Mouse (Mus musculus): ENCODE data around the gene Nlrp1b. TPM values are rescaled to one million over a fixed set of nuclear protein-coding genes. Genes with fewer than 3 reads are reported as not detected.

Nlrp1b gene
- polyA plus RNA-seq, 1 experiment from 2014 or later, result 0.04 TPM

DNA sequence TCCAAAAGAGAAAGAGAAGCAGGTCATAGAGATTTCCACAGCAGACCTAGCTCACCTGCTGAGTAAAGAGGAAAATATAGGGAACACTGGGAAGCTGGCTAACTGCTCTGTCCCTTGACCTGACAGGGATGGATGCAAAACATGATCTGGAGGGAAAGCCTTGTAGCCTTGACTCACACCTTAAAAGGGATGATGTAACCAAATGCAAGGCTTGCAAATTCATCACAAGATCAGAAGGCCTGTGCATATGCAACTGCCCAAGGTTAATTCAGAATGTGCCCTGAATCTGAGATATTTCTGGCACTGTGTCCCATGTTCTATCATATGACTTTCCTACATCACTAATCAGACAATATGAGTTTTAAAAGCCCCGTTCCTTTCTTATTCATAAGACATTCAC is 75.3 kb downstream of the Nlrp1b start:
- Histone ChIP-seq H3K27ac (ENCODE audit: low read length) (no peak overlapping the region), H3K4me3 (ENCODE audit: low read depth, low read length) (no peak overlapping the region), H3K27me3 (ENCODE audit: control insufficient read depth, insufficient read depth, low read depth, low read length) (no peaks in the 10 kb centered on the region)

DNA sequence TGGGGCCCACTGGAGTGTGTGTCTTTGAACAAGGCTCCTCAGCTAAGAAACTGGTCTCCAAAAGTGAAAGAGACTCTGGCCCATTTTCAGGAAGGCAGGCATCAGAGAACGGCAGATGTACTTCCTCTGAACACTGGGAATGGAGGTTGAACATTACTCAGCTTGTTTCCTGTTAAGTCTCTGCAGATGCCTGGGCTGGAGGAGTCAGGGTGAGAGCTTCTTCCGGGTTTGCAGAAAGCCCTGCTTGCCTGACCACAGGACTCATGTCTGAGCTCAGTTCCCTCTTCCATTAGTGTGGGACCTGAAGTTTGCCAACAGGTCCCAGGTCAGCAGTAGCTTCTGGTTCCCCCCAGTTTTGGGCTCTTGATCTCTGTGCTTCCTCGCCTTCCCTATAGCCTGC is 85.9 kb downstream of the Nlrp1b start, which contains the start of gene Nlrp1a:
Nlrp1a (minus strand) TSS at position 44 of the 400 bp plus-strand sequence.
- Histone ChIP-seq H3K36me3 (ENCODE audit: control insufficient read depth, insufficient read depth) (no peaks in the 10 kb centered on the region), H3K9me3 (replicated peaks; ENCODE audit: control insufficient read depth, low read length) (no peaks in the 10 kb centered on the region), H3K27ac (ENCODE audit: low read length) (no peak within 1 kb of the TSS), H3K4me1 (ENCODE audit: control insufficient read depth, low read depth, low read length) (no peaks in the 10 kb centered on the region), H3K27me3 (ENCODE audit: control insufficient read depth, insufficient read depth, low read depth, low read length) (no peaks in the 10 kb centered on the region), H3K4me2 (ENCODE audit: low read depth, low read length) (no peak within 1 kb of the TSS), H3K9ac (ENCODE audit: low read depth, low read length) (no peak within 1 kb of the TSS), H3K4me3 (ENCODE audit: low read depth, low read length) (0 out of 2 replicates have a peak within 1 kb of the TSS, but pooled peaks have one; percentile 5)
- peak; percentile 9; the same call in 1 of the 2 replicates for ATAC-seq (ENCODE audit: low read depth)
- 20% methylated on average over 3 of the region's 3 CpGs for WGBS (ENCODE audit: insufficient replicate concordance)

More for the DNA sequence above, 75.3 kb downstream of the Nlrp1b start:
- Histone ChIP-seq H3K4me2 (ENCODE audit: low read depth, low read length) (no peak overlapping the region), H3K36me3 (ENCODE audit: control insufficient read depth, insufficient read depth) (no peaks in the 10 kb centered on the region), H3K9ac (ENCODE audit: low read depth, low read length) (no peak overlapping the region), H3K9me3 (replicated peaks; ENCODE audit: control insufficient read depth, low read length) (no peaks in the 10 kb centered on the region), H3K4me1 (ENCODE audit: control insufficient read depth, low read depth, low read length) (no peaks in the 10 kb centered on the region)
- WGBS (ENCODE audit: insufficient replicate concordance), result 59% methylated on average over 1 of the region's 1 CpGs
- ATAC-seq (ENCODE audit: low read depth), result no peak

DNA sequence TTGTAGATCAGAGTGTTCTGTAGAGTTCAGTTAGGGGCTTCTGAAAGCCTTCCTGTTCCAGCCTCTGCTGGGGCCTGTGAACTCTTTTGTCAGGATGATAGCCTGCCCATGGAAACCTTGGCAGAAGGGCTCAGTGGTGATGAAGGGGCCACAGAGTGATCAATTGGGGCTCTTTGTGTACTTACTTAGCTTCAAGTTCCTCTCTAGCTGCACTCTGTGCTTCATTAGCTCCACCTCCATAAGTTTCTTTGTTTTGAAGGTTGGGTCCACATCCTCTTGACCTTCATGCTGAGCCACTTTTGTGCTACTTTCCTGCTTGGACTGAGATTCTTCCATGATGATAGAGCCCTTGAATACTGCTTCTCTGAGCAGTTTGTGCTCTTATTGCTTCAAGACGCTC is 88.5 kb downstream of the Nlrp1b start:
- Histone ChIP-seq H3K27ac (ENCODE audit: low read length) (no peak overlapping the region), H3K4me2 (ENCODE audit: low read depth, low read length) (no peak overlapping the region), H3K4me3 (ENCODE audit: low read depth, low read length) (no peak overlapping the region), H3K27me3 (ENCODE audit: control insufficient read depth, insufficient read depth, low read depth, low read length) (no peaks in the 10 kb centered on the region), H3K4me1 (ENCODE audit: control insufficient read depth, low read depth, low read length) (no peaks in the 10 kb centered on the region), H3K9ac (ENCODE audit: low read depth, low read length) (no peak overlapping the region), H3K36me3 (ENCODE audit: control insufficient read depth, insufficient read depth) (no peaks in the 10 kb centered on the region), H3K9me3 (replicated peaks; ENCODE audit: control insufficient read depth, low read length) (no peaks in the 10 kb centered on the region)
- no peak for ATAC-seq (ENCODE audit: low read depth)
- WGBS (ENCODE audit: insufficient replicate concordance), result 54% methylated on average over 1 of the region's 1 CpGs

DNA sequence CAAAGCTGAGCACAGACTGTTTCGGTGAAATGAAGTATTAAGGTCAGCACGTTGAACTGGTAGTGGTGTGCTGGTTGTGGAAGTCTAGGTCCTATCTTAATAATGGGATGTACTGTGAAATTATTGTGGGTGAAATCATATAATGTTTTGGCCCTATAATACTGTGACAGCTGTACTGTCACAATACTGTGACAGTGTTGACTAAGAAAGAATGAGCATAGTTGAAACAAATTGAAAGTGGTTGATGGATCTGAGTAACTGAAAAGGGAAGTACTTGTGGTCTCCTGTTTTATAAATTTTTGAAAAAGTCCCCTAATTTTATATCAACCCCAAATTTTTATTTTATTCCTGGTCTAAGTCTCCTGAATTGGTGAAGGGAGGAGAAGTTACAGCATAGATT is 123.4 kb downstream of the Nlrp1b start:
- no peaks in the 10 kb centered on the region for H3K27me3 ChIP-seq (ENCODE audit: control insufficient read depth, insufficient read depth, low read depth, low read length)
- no peaks in the 10 kb centered on the region for H3K4me1 ChIP-seq (ENCODE audit: control insufficient read depth, low read depth, low read length)
- H3K4me2 ChIP-seq (ENCODE audit: low read depth, low read length), result no peak overlapping the region
- ATAC-seq (ENCODE audit: low read depth), result no peak
- H3K9me3 ChIP-seq (replicated peaks; ENCODE audit: control insufficient read depth, low read length), result no peaks in the 10 kb centered on the region
- H3K9ac ChIP-seq (ENCODE audit: low read depth, low read length), result no peak overlapping the region
- H3K36me3 ChIP-seq (ENCODE audit: control insufficient read depth, insufficient read depth), result no peaks in the 10 kb centered on the region
- no peak overlapping the region for H3K4me3 ChIP-seq (ENCODE audit: low read depth, low read length)
- WGBS (ENCODE audit: insufficient replicate concordance), result 54% methylated on average over 2 of the region's 2 CpGs
- no peak overlapping the region for H3K27ac ChIP-seq (ENCODE audit: low read length)

DNA sequence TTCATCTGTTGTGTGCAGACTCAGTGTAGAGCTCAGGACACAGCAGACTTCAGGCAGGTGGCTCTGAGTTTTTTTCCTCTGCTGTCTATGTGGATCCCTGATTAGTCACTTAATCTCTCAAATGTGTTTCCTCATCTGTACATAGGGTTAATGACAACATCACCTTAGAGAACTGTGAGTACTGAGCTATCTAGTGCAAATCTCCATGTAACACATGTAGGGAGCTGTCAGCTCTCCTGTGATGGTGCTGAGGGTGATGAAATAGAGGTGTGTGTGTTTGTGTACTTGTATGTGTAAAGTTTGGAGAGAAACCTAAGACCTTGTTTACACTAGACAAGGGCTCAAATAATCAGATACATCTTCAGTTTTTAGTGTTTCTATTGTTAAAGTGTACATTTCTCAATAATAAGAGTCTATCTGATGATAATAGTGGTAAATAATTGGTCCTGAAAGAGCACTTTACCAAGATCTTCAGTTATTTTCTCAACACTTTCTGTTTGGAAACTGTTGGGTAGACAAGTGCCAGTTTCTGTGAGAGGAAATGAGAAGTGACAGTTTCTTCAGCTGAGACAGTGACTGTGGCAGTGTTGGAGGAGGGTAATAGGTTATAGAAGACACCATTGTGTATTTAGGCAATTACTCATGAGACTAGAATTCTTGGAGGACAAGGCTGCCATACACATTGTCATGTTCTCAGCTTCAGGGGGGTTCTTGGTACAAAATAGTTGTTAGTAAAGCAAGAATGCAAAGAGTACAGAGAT is 124.1 kb downstream of the Nlrp1b start:
- Histone ChIP-seq H3K4me1 (ENCODE audit: control insufficient read depth, low read depth, low read length) (no peaks in the 10 kb centered on the region), H3K27ac (ENCODE audit: low read length) (no peak overlapping the region), H3K4me2 (ENCODE audit: low read depth, low read length) (no peak overlapping the region), H3K36me3 (ENCODE audit: control insufficient read depth, insufficient read depth) (no peaks in the 10 kb centered on the region), H3K4me3 (ENCODE audit: low read depth, low read length) (no peak overlapping the region), H3K9ac (ENCODE audit: low read depth, low read length) (no peak overlapping the region), H3K27me3 (ENCODE audit: control insufficient read depth, insufficient read depth, low read depth, low read length) (no peaks in the 10 kb centered on the region), H3K9me3 (replicated peaks; ENCODE audit: control insufficient read depth, low read length) (no peaks in the 10 kb centered on the region)
- ATAC-seq (ENCODE audit: low read depth), result no peak

DNA sequence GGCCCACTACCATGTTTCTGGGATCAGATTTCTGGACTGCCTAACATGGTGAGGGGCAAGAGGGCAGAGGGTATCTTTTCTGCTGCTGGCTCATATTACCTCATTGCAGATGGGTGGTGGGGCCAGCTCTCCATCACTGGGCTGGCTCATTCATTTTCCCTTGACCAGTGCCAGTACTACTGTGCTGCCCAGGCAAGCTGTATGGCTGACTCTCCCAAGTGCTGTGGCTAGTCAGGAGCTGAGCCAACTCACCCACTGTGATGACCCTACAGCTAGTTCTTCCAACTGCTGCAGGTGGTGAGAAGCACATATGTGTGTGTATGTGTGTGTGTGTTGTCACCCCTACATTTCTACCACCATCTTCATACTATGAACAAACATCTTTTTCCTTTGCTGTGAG is 126.6 kb downstream of the Nlrp1b start:
- H3K36me3 ChIP-seq (ENCODE audit: control insufficient read depth, insufficient read depth), result no peaks in the 10 kb centered on the region
- H3K9ac ChIP-seq (ENCODE audit: low read depth, low read length), result no peak overlapping the region
- no peak overlapping the region for H3K4me3 ChIP-seq (ENCODE audit: low read depth, low read length)
- no peak for ATAC-seq (ENCODE audit: low read depth)
- H3K27ac ChIP-seq (ENCODE audit: low read length), result no peak overlapping the region
- no peaks in the 10 kb centered on the region for H3K9me3 ChIP-seq (replicated peaks; ENCODE audit: control insufficient read depth, low read length)
- H3K27me3 ChIP-seq (ENCODE audit: control insufficient read depth, insufficient read depth, low read depth, low read length), result no peaks in the 10 kb centered on the region
- H3K4me2 ChIP-seq (ENCODE audit: low read depth, low read length), result no peak overlapping the region
- H3K4me1 ChIP-seq (ENCODE audit: control insufficient read depth, low read depth, low read length), result no peaks in the 10 kb centered on the region

Other genes starting within 250 kb of the Nlrp1b start
- gene C1qbp, start 247.7 kb downstream of the Nlrp1b start, polyA plus RNA-seq (2015; fragmentation: Nextera tagmentation; extraction: Ambion mirVana), result 134 and 151 TPM in 2 replicates
- 5.4 and 7.1 TPM in 2 replicates for gene Dhx33, start 226.3 kb downstream of the Nlrp1b start, polyA plus RNA-seq (2015; fragmentation: Nextera tagmentation; extraction: Ambion mirVana)
- 23.6 and 24.1 TPM in 2 replicates for gene Mis12, start 211.1 kb downstream of the Nlrp1b start, polyA plus RNA-seq (2015; fragmentation: Nextera tagmentation; extraction: Ambion mirVana)
- 44.9 and 46.6 TPM in 2 replicates for gene Derl2, start 210.9 kb downstream of the Nlrp1b start, polyA plus RNA-seq (2015; fragmentation: Nextera tagmentation; extraction: Ambion mirVana)
- 1.6 and 1.8 TPM in 2 replicates for gene 6330403K07Rik, start 197.2 kb downstream of the Nlrp1b start, polyA plus RNA-seq (2015; fragmentation: Nextera tagmentation; extraction: Ambion mirVana)
- gene Nlrp1a, start 86.0 kb downstream of the Nlrp1b start, polyA plus RNA-seq (2015; fragmentation: Nextera tagmentation; extraction: Ambion mirVana), result 0.18 and 0.32 TPM in 2 replicates